Mouse (Mus musculus) intestine, embryonic 16.5 days (tissue): ENCODE results near the gene Tnik. TPM values are rescaled to one million over a fixed set of nuclear protein-coding genes. Genes with fewer than 3 reads are reported as not detected.

Experiments
- ATAC-seq: fragments of 200-750 bp; cut with Nextera tagmentation; 2 replicates; pipeline ENCODE4 v1.8.0; 2017; ENCODE audit warnings: moderate TSS enrichment, moderate library complexity
- H3K27ac ChIP-seq: fragments of 300-500 bp; sonication (generic); 2 replicates; pipeline ENCODE4 v1.5.1; 2014; ENCODE audit warnings: mild to moderate bottlenecking, low read length
- H3K27me3 ChIP-seq: fragments of 300-500 bp; sonication (generic); replicated peaks from 2 replicates; pipeline ENCODE4 v1.6.1; 2014; ENCODE audit warnings: low read length, control low read depth, mixed read lengths; ENCODE audit not compliant: control insufficient read depth, insufficient read depth
- H3K36me3 ChIP-seq: fragments of 300-500 bp; sonication (generic); 2 replicates; pipeline ENCODE4 v1.6.1; 2014; ENCODE audit warnings: low read length, control low read depth; ENCODE audit not compliant: control insufficient read depth, insufficient read depth
- H3K4me1 ChIP-seq: fragments of 300-500 bp; sonication (generic); 2 replicates; pipeline ENCODE4 v1.6.1; 2014; ENCODE audit warnings: low read length, control low read depth, mixed read lengths; ENCODE audit not compliant: control insufficient read depth, insufficient read depth
- H3K4me2 ChIP-seq: fragments of 300-500 bp; sonication (generic); 2 replicates; pipeline ENCODE4 v1.6.1; 2014; ENCODE audit warnings: low read depth, low read length, control low read depth
- H3K4me3 ChIP-seq: fragments of 300-500 bp; sonication (generic); 2 replicates; pipeline ENCODE4 v1.5.1; 2014; ENCODE audit warnings: mild to moderate bottlenecking, low read length
- H3K9ac ChIP-seq: fragments of 300-500 bp; sonication (generic); 2 replicates; pipeline ENCODE4 v1.6.1; 2014; ENCODE audit warnings: low read depth, low read length
- H3K9me3 ChIP-seq: fragments of 300-500 bp; sonication (generic); 2 replicates; pipeline ENCODE4 v1.6.1; 2016; ENCODE audit warnings: low read length, control low read depth; ENCODE audit not compliant: control insufficient read depth
- WGBS: fragments of 180-500 bp; shearing (Covaris S2); extraction: QIAGEN DNeasy Blood & Tissue Kit; methylation state at CpG from one replicate; pipeline ENCODE4 v1.1.7; 2014; 5-methylcytosine and 5-hydroxymethylcytosine counted together
- microRNA-seq: library from miRNA; unstranded; fragments of <30 nt; microRNA quantifications from one replicate; pipeline ENCODE4, GENCODE M21; 2016
- polyA plus RNA-seq: library from polyadenylated mRNA; unstranded; fragments of >200 nt; fragmentation: Nextera tagmentation; extraction: Ambion mirVana; gene quantifications from 2 replicates; pipeline ENCODE4 v1.2.1, GENCODE M21; 2015

Tnik gene
- polyA plus RNA-seq, 1 experiment from 2014 or later, result 12.5 TPM

DNA sequence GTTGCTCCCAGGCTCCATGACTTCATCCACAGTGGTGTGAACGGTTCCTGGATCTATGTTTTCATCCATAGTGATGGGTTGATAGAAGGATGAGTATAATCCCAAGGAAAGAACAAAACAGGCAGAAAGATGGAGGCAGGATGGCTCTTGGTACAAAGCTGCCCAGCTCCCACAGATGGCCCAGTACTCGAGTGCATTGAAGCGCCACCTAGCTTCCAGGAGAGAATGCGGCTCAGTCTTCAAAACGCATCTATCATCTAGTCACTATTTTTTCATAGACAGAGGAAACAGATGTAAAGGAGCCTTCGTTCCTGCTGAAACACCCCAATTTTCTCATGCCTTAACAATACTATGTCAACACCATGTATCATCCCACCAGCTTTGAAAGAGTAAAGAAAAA, 460.5 kb downstream of the Tnik start:
- WGBS, result 59% methylated on average over 6 of the region's 6 CpGs
- ATAC-seq, result no peak
- no peaks in the 10 kb centered on the region for H3K9me3 ChIP-seq
- no peaks in the 10 kb centered on the region for H3K27me3 ChIP-seq
- no peak overlapping the region for H3K27ac ChIP-seq
- H3K36me3 ChIP-seq, result no peaks in the 10 kb centered on the region
- peaks cover 8% of the 10 kb centered on the region; the same call in 1 of the 2 replicates for H3K4me1 ChIP-seq
- H3K4me2 ChIP-seq, result no peak overlapping the region
- no peak overlapping the region for H3K4me3 ChIP-seq
- no peak overlapping the region for H3K9ac ChIP-seq

DNA sequence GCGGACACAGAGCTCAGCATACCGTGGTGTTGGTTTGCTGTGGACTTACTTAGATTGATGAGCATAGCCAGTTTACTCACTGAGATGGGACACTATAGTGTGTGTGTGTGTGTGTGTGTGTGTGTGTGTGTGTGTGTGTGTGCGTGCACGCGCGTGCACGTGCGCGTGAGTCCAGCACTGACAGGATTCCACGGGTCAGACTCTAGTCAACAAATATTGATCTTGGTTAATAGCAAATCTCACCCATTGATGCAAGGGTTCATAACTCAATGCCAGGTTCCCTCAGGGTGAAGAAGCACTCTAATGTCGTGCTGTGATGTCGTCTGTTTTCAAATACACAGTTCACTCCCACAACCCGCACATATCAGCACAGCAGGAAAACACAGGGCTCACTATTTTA, 462.2 kb downstream of the Tnik start:
- Histone ChIP-seq H3K27me3 (no peaks in the 10 kb centered on the region), H3K9ac (no peak overlapping the region), H3K4me2 (no peak overlapping the region), H3K4me3 (no peak overlapping the region), H3K9me3 (no peaks in the 10 kb centered on the region), H3K36me3 (no peaks in the 10 kb centered on the region), H3K4me1 (peaks cover 8% of the 10 kb centered on the region; the same call in 1 of the 2 replicates), H3K27ac (no peak overlapping the region)
- 63% methylated on average over 13 of the region's 13 CpGs for WGBS
- no peak for ATAC-seq

Small RNA genes lying within 50 kb of the gene (microRNA-seq; reads per million reads assigned to microRNA genes)
- not detected for gene Mir466q
